Mouse (Mus musculus) lung, postnatal 14 days (tissue): Measurements from ENCODE around the gene Cited2.

ENCODE experiments used
- DNase-seq: peaks from one replicate; pipeline ENCODE4 v3.0.0; 2021

Cited2 gene

GRCm38 (mm10) chr10:17722653-17723410 lies at the start of gene Cited2:
Gene Cited2 (plus strand): TSS chr10:17723218.
- DNase-seq, result peak; percentile 99

- DNase-seq, result no peak
These were observed 48.6 kb upstream of the Cited2 start for GRCm38 (mm10) chr10:17674454-17674853.

- DNase-seq, result no peak
These were observed 48.1 kb upstream of the Cited2 start for GRCm38 (mm10) chr10:17674869-17675268.

GRCm38 (mm10) chr10:17676464-17676863 lies 46.6 kb upstream of the Cited2 start:
- no peak for DNase-seq

- DNase-seq, result no peak
These were observed 45.7 kb upstream of the Cited2 start for GRCm38 (mm10) chr10:17677308-17677707.

- DNase-seq, result no peak
These were observed 42.3 kb upstream of the Cited2 start for GRCm38 (mm10) chr10:17680432-17681382.

GRCm38 (mm10) chr10:17681386-17681785 lies 41.6 kb upstream of the Cited2 start:
- DNase-seq, result no peak

- no peak for DNase-seq
These were observed 39.1 kb upstream of the Cited2 start for GRCm38 (mm10) chr10:17683852-17684428.

- DNase-seq, result no peak
These were observed 33.2 kb upstream of the Cited2 start for GRCm38 (mm10) chr10:17689806-17690205.

GRCm38 (mm10) chr10:17691709-17692108 lies 31.3 kb upstream of the Cited2 start:
- no peak for DNase-seq

- no peak for DNase-seq
These were observed 27.2 kb upstream of the Cited2 start for GRCm38 (mm10) chr10:17695801-17696200.

- DNase-seq, result no peak
These were observed 25.4 kb upstream of the Cited2 start for GRCm38 (mm10) chr10:17697376-17698265.

GRCm38 (mm10) chr10:17705466-17705973 lies 17.5 kb upstream of the Cited2 start:
- DNase-seq, result no peak

GRCm38 (mm10) chr10:17710753-17711152 lies 12.3 kb upstream of the Cited2 start:
- DNase-seq, result no peak

GRCm38 (mm10) chr10:17719009-17719570 lies 3.9 kb upstream of the Cited2 start:
- no peak for DNase-seq

- DNase-seq, result no peak
These were observed 3.4 kb upstream of the Cited2 start for GRCm38 (mm10) chr10:17719646-17720045.

GRCm38 (mm10) chr10:17720891-17721601 lies 2.0 kb upstream of the Cited2 start:
- peak; percentile 16 for DNase-seq

GRCm38 (mm10) chr10:17721602-17722121 lies 1.4 kb upstream of the Cited2 start:
- DNase-seq, result peak; percentile 48

GRCm38 (mm10) chr10:17722158-17722557 lies 860 bp upstream of the Cited2 start:
- peak; percentile 94 for DNase-seq

GRCm38 (mm10) chr10:17723421-17723841 lies 413 bp downstream of the Cited2 start:
- no peak for DNase-seq
